Mouse (Mus musculus) spleen, postnatal 14 days (tissue): ENCODE results near the gene Cldn14.
"Not testable (repeated sequence)": the region's sequence is repeated elsewhere in the genome, so short reads cannot be mapped to it uniquely, and the experiment has no call there.

Source experiments
- DNase-seq, 2 experiments: peaks; one replicate each; pipeline ENCODE4 v3.0.0; 2021 to 2022; ENCODE audit warnings: low spot score in 2 of 2

The Cldn14 gene

DNA sequence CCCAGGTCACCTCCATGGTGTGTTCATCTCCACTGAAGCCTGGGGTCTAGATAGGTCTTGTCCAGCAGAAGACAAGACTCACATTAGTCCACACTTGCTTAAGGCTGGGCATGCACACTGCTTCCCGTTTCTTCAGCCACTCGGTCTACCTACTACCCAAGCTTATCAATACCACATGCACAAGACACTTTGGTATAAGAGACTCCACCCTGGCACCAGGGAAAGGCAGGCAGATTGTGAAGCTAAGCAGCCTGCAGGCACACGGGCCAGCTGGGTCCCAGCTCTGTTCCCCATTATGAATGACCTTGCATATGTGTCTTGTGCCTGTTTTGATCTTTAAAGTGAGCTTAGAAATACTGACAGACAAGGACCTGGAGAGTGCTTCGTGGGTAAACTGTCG is 719 bp upstream of the Cldn14 start:
- DNase-seq = no peak

DNA sequence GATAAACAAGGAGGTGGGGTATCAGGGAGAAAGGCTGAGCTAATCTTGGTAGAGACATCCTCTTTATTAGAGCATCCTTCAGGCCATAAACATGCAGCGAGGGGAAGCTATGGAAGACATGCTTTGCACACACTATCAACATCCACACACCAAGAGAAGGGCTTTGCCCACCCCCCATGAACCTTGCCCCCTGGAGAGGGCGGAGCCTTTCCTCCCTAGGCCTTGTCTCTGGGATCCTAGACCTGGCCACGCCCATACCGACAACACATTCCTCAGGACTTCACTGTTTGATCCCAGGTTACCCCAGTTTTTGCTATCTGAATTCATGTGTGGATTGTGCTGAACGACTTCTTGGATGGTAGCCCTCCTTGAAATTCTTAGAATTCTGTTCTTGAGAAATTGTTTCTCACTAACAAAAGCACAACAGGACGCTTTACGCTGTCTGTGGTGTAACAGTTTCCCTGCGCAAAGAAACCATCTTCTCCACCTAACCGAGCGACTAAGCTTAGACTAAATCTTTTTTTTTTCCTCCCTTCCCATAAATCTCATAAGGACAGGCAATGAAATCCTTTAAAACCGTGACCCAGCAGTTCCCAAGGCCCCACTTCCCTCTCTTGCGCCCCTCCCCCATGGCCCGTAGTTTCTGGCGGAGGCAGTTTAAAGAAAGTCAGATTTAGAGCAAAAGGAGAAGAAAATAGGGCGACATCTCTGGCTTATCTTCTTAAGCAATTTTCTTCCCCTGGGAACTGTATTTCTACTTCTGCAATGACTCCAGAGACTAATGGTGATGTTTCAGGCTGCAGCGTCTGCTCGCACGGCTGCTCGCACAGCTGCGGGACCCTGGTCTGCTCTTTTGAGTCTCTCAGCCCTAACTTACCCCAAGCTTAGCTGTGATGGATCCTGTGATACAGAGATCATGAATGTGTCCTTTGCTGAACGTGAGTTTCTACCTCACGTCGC is 1.7 kb downstream of the Cldn14 start:
- no peak for DNase-seq

DNA sequence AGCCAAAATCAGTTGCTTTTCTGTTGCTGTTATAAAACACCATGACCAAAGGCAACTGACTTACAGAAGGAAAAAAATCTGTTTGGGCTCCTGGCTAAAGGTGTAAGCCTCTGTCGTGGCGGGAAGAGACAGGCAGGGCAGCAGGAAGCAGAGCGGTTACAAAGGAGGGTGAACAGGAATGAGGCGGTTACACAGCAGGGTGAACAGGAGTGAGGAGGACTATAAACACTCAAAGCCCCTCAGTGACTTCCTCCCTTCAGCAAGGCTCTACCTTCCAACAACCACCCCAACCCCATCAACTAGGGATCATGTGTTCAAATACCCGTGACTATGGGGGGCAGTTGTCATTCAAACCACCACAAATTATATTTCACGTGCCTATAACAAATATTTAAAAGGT is 5.2 kb downstream of the Cldn14 start:
- DNase-seq = no peak

DNA sequence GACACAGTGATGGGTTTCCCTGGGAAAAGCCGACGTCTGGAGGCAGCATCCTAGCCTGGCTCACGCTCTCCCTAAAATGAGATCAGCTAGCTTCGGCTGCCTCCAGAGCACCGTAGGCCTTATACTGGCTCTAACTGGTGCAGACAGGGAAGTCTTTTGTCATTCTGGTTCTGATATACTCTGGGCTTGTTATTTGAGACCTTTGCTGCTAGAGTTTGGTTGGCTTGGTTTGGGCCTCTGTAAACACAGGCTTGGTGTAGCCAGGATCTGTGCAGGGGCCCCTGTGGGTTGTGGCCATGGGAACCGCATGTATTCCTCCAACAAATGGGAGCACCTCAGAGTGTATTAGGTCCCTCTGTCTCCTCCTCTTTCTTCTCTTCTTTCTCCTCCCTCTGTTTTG is 7.3 kb downstream of the Cldn14 start:
- DNase-seq = no peak

DNA sequence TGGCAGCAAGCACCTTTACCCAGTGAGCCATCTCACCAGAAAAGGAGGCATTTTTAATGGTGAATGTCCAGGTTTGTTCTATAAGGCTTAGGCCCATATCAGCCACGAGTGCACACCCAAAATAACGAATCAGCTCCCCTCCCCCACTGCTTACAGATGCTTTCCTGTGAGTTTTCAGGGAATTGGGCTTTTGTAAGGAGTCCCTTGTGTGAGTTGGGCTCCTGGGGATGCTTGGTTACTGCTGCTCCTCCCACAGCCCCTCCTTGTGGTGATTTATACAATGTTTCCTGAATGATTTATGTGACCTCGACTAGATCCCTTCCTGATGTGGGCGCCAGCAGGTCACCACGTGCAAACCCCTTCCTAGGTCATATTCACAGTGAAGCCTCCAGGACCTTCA is 9.7 kb downstream of the Cldn14 start:
- no peak for DNase-seq

DNA sequence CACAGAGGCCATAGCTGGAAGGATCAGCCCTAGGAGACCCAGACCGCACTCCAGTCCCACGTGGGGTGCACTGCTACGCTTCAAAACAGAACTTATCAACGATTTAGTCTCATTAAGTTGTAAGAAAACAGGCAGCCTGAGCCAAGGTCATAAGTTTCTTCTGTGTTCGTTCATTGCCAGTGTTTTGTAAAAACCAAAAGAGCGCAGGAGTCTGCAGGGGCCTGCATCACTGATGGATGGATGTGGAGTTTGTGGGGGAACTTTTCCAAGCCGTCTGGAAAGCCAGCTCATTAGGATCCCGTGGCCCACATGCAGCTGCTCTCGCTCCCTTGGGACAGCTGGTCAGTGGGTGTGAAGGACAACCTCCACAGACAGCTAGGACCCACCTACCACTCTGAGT is 25.1 kb downstream of the Cldn14 start:
- no peak for DNase-seq

DNA sequence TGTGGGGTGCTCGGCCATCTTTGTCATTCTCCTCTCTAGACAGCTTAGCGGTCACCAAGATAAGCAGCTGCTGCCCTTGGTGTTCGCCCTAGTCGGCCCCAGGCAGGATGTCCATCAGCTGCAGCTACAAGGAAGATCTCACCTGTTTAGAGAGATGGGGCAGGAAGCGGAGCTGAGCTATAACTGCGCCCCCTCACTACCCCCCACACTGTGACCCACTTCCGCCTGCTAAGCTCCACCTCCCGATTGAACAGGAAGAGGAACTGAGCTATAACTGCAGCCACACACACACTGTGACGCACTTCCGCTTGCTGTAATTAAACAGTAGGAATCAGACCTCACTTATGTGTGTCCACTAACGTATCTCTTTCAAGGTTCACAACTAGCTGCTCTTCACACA is 26.3 kb downstream of the Cldn14 start:
- no peak for DNase-seq

DNA sequence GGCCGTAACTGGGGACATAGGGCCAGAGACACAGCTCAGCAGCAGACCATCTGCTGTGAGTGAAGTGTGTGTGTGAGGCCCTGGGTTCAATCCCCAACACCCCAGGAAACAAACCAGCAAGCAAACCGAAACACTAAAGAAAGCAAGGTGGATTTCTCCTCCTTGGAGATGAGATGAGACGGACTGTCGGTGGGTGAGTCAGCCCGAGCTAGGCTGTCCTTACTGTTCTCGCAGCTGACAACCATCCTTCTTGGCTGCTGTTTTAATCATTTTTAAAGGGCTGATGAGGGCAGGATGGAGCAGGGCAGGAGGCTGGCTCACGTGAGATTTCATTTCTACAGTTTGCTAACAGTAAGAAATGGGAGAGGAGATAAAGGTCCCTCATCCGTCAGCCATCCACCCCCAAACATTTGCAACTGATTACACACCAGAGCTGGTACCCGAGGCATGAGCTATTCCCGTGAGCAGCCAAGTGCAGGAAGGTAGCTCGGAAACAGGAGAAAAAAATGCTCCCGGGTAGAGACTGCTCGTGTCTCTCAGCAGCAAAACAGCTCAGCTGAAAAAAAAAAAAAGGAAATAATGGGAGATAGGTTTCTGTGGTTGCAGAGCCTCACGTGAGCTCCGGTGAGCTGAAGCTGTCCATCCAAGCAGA is 27.3 kb downstream of the Cldn14 start:
- DNase-seq = no peak

DNA sequence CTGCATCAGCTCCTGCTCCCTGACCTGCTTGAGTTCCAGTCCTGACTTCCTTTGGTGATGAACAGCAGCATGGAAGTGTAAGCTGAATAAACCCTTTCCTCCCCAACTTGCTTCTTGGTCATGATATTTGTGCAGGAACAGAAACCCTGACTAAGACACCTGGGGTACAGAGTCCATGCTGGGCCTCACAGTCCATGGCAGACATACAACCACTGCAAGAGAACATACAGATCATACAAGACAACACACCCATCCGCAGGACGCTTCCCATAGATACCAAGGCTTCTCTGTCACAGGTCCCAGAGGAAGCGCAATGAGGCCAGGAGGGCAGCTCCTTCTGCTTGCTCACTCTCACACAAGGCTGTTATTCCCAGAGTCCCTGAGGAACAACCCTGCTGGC is 28.3 kb downstream of the Cldn14 start:
- DNase-seq = not testable (repeated sequence)

DNA sequence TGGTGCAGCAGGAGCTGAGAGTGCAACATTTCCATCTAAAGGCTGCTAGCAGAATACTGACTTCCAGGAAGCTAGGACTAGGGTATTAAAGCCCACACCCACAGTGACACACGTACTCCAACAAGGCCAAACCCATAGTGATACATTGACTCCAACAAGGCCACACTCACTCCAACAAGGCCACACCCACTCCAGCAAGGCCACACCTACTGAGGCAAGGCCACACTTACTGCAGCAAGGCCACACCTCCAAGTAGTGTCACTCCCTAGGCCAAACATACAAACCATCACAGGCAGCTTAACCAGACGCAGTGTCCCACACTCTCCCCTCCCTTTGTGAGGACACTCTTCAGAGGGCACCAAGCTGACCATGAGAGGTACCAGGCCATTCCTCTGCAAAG is 29.3 kb downstream of the Cldn14 start:
- no peak for DNase-seq

DNA sequence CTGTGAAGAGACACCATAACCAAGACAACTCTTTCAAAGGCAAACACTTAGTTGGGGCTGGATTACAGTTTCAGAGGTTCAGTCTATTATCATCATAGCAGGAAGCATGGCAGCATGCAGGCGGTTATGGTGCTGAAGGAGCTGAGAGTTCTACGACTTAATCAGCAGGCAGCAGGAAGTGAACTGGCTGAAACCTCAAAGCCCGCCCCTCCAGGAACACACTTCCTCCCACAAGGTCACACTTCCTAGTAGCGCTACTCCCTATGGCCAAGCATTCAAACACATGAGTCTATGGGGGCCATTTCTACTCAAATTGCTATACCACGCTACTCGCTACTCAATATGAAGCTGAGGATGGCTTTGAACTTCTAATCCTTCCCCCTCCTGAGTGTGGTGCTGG is 31.1 kb downstream of the Cldn14 start:
- no peak for DNase-seq

DNA sequence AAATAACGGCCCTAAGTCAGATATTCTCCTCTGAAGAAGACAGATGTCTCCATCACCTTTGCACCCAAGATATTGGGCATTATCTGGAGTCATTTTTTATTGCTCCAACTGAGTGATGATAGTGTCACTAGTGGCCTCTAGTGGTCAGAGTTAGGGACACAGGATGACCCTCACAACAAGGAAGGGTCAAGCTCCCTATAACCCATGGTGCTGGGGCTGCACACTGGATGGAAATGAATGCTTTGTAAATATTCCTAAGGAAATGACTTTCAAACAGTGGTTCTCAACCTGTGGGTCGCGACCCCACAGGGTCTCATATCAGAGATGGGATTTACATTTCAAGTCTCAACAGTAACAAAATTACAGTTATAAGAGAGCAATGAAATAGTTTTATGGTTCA is 31.7 kb downstream of the Cldn14 start:
- no peak for DNase-seq

DNA sequence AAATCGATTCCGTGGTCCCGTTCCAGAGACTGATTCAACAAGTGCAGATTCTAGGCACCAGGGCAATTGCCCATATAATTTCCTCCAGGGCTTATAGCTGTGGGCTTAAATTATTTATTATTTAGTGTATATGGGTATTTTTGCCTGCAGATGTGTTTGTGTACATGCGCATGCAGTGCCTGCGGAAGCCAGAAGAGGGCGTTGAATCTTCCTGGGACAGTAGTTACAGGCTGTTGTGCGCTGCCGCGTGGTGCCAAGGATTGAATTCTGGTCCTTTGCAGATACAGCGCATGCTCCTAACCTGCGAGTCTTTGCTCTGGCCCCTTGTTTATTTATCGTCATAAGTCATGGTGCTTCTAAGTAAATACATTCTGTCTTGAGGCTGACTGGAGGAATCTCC is 33.2 kb downstream of the Cldn14 start:
- no peak for DNase-seq

DNA sequence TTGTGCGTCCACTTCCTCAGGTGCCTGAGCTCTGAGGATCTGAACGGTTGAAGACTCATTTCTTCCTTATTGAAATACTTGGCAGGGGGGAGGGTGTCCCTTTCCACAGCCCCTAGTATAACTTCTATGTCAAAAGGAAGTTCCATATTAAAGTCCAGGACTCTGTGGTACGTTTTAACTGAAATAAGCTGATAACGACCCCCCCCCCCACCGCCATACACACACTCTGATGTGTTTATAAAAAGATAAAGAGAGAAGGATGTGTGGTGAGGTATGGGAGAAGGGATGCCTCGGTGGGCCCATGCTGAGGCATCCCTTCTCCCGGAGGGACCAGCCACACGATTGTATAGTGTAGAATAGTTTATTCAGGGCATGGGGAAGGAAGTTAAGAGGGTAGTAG is 34.4 kb downstream of the Cldn14 start:
- DNase-seq = no peak

DNA sequence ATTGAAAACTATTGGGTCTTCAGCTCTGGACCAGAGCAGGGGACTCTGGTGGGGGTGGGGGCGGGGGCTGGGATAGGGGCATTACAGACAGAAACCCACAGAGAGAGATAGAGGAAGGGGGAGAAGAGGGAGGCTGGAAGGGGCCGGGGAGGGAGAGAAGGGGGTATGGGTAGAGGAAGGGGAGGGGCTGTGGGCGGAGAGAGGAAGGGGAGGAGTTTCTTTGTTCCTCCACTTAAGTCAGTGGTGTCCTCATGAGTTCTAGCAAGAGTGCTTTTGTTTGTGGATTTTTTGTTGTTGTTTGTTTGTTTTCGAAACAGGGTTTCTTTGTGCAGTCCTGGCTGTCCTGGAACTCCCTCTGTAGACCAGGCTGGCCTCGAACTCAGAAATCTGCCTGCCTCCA is 35.1 kb downstream of the Cldn14 start:
- no peak for DNase-seq

DNA sequence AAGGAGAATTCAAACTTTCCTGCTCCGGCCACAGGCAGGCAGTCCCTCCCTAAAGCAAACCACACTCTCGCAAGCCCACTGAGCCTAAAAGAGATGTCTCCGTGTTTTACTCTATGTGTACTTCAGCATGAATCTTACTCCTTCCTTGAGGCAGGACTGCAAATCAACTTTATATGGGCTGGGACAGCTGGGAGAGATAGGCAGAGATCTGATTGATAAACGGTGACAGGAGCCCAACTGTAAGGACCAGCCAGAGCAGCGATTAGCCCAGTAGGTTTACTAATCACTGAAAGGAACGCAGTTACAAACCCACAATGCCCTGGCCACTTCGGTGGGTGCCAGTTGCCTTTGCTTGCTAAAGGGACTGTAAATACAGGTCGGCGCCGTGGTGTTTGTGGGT is 35.5 kb downstream of the Cldn14 start:
- DNase-seq = no peak

DNA sequence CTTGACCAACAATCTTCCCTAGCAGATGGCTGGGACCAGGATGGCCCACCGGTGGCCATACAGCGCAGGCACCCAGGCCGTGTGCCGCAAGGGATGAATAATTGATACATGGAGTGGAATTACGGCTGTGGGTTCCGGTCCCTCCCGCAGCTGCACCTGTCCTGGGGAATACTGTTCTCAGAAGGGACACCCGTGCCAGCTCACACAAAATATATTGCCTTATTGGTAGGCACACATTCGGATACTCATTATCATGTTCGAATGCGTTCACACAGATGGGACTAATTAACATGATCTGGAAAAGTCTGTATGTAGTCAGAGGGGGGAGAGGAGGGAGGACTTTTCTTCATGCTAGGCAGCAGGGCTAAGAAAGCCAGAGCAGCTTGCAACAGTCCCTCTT is 37.6 kb downstream of the Cldn14 start:
- no peak for DNase-seq

DNA sequence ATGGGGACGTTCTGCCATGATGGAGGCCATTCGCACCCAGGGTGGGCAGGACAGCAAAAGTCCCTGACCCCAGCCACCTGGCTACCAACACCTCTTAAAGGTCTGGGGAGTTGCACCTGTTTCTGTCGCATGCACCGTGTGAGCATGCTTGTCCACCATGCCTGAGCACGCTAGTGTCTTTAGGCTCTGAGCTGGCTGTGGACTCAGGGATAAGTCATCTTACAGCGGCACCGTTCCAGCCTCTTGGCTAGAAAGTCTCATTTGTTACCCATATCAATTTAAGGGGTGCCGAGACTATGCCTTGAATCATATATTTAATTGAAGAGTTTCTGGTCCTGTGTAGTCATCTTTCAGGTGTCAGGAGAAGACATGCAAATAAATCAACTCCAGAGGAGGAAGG is 40.7 kb downstream of the Cldn14 start:
- no peak for DNase-seq

DNA sequence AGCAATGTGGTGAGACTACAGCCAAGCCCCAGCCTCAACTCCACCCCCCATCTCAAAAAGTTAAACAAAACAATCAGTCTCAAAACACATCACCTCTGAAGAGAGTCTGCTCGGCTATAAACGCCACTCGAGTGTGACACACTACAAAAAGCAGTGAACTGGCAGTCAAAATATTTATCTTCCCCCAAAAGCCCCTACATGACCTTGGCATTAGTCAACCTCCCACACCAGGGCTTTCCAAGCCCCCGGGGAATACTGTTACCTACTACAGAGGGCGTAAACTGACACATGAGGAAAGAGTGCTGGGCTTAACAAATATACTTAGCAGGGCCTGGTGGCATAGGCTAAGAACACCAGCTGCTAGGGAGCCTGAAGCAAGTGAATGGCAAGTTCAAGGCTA is 46.4 kb downstream of the Cldn14 start:
- no peak for DNase-seq

DNA sequence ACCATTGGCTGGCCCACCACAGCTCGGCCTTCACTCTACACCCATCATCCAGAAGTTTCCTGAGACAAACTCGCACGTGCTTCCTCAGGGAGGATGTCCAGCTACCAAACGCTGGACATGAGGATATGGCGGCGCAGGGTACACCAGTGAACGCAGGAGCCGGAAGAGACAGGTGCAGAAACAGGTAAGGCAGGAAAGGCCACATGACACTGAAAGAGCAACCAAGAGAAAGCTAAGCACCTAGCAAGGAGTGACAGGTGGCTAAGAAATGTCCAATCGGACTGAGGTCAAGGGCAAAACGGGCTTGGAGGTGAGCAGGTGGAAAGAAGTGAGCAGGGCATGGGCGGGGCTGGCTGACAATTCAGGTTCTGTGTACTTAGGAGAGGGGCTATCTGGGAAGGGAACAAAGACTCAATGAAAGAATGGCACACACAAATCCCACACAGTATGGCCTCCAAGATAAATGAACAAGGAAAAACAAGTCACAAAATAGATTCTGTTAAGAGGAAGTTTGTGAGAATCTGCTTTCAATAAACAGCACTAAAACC is 47.5 kb downstream of the Cldn14 start:
- no peak for DNase-seq

DNA sequence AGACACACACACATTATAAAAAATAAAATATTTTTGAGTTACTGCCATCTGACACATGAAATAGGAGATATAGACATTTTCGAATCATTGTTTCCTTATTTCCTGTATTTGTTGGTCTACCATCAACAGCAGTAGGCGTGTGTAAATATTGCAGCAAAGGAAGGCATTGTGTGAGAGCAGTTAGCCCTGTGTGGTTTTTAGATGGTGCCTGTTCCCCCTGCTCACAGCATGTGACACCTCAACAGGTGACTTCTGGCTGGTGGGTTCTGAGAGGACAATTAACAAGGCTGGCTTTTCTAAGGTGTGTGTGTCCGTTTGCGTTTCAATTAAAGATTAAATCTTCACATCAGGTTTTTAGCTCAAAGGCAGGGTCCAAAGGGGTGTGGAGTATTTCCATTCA is 48.1 kb downstream of the Cldn14 start:
- no peak for DNase-seq

DNA sequence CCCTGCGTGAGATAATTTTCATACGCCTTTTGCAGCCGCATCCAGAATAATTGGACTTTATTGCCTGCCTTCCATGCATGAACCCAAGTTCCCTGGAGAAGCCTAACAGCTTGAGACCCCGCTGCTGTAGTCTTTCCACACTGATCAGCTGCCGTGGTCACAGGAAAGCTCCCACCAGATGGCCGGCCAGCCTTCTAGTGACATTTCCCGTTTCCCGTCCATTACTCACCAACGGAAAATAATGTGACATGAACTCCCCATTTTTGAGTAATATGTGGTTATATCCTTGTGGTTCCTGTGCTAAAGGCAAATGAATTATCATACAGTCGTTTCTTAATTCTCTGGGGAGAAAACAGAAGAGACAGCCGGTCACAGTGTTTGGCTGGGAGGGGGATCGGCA is 51.2 kb downstream of the Cldn14 start:
- no peak for DNase-seq

DNA sequence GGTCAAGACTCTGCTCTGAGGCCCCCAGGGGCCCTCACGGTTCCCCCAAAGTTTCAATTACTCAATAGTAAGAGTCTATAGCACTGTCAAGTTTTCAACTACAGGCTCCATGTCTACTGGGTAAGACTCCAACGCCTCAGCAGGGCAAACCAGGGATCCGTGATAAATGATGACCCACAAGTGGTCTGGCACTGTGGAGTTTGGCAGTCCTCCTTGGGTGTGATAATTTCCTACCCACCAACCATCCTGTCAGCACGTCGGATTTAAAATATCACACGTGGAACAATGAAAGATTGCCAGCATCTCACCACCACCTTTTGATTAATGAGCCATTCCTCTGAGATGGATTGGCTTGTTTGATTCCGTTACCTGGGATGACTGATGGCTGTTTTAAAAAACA is 51.7 kb downstream of the Cldn14 start:
- no peak for DNase-seq
